In genomic region chr10:61187001-61187400, GRCm38 (mm10) we compare ENCODE assay signal across 21 mouse cellular contexts. TPM values are rescaled to one million over a fixed set of nuclear protein-coding genes. Genes with fewer than 3 reads are reported as not detected.
"Had no signal": no experiment of that assay in that cellular context is flagged by ENCODE, and none has a peak within 500 bp of the region (broad histone marks: within the 10 kb centered on the region; RNA-seq: fewer than 3 reads in every experiment).

No protein-coding gene starts in this region.

- H3K9ac ChIP-seq: limb, embryonic 12.5 days; limb, embryonic 15.5 days; liver, embryonic 14.5 days; liver, postnatal 0 days; neural tube, embryonic 12.5 days; stomach, embryonic 15.5 days had no signal

- H3K4me2 ChIP-seq: limb, embryonic 12.5 days; limb, embryonic 15.5 days; liver, embryonic 11.5 days; midbrain, embryonic 11.5 days; neural tube, embryonic 12.5 days; stomach, embryonic 15.5 days had no signal

- H3K27me3 ChIP-seq: limb, embryonic 15.5 days; neural tube, embryonic 12.5 days; stomach, embryonic 15.5 days had no signal

- DNase-seq: kidney, adult 18-20 months; kidney, postnatal 10 days; layer of hippocampus, postnatal 36 days; liver, postnatal 0 days; lung, postnatal 4 days; midbrain, embryonic 14.5 days; retina, postnatal 1 day; right cerebral cortex, postnatal 25 days; spleen, adult 18-20 months; thymus, postnatal 25 days had no signal

- ATAC-seq: inflammation-experienced regulatory T-cells, adult 6 months; intestine, embryonic 16.5 days; liver, postnatal 0 days had no signal

- H3K4me3 ChIP-seq: left cerebral cortex, adult 2 months; limb, embryonic 12.5 days; limb, embryonic 15.5 days; neural tube, embryonic 12.5 days; stomach, embryonic 15.5 days had no signal

- H3K4me1 ChIP-seq: neural tube, embryonic 12.5 days; stomach, embryonic 15.5 days had no signal

- H3K9me3 ChIP-seq: limb, embryonic 12.5 days; limb, embryonic 15.5 days; neural tube, embryonic 12.5 days; stomach, embryonic 15.5 days had no signal

- H3K27ac ChIP-seq: left cerebral cortex, adult 2 months; limb, embryonic 12.5 days; limb, embryonic 15.5 days; liver, embryonic 14.5 days; neural tube, embryonic 12.5 days; stomach, embryonic 15.5 days had no signal

- H3K36me3 ChIP-seq: limb, embryonic 12.5 days; limb, embryonic 15.5 days; neural tube, embryonic 12.5 days; stomach, embryonic 15.5 days had no signal

RNA-seq across cellular contexts. Expression of gene Tbata, which starts 15.2 kb away (rescaled TPM):
- polyA plus RNA-seq: inflammation-experienced regulatory T-cells, adult 6 months; intestine, embryonic 16.5 days; kidney, embryonic 14.5 days; limb, embryonic 12.5 days; liver, embryonic 11.5 days; liver, embryonic 14.5 days; liver, postnatal 0 days; midbrain, embryonic 11.5 days; midbrain, embryonic 14.5 days; stomach, embryonic 15.5 days had no signal
